Comparison of ENCODE assay signal across 8 mouse cellular contexts in the genomic region with DNA sequence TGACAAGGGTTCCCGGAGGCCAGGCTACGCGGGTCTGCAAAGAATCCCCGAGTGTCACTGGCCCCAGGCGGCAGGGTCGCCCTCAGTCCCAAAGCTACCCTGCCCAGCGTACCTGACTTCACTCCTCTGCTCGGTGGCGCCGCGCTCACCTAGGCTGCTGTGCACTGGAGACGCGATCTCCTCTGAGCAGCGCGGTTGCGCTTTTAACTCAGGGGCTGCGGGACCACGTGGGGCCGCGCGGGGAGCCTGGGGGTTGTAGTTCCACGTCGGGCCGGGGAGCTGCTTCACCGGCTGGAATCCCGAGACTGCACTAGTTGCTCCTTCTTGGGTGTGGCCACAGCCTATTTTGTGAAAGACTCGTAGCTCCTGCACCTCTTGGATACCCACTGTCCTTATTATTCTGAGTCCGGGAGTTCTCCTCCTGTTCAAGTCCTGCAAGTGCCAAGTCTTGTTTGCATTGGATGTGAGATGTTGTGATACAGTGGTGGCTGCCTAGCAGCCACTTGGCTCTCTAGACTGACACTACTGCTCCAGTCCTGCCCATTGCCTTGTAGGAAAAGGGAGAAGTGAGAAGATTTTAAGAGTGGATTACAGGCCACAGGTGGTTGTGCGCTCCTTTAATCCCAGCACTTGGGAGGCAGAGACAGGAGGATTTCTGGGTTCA. TPM values are rescaled to one million over a fixed set of nuclear protein-coding genes. Genes with fewer than 3 reads are reported as not detected.
DNase-seq lines count a peak whose midpoint lies in the region; ATAC-seq and TF ChIP-seq lines count a peak whose summit lies in the region.

A gene (minus strand): TSS at position 510 of the 664 bp plus-strand sequence.

- H3K4me3 ChIP-seq in forebrain, postnatal 0 days (ENCODE audit: low read depth, low read length), result peak within 1 kb of the TSS; percentile 55
- H3K4me3 ChIP-seq in layer of hippocampus, adult 2 months, result peak within 1 kb of the TSS; percentile 95
- peak within 1 kb of the TSS; percentile 51 for H3K4me3 ChIP-seq in lung, embryonic 14.5 days (ENCODE audit: low read depth, low read length)
- peak within 1 kb of the TSS; percentile 23 for H3K4me3 ChIP-seq in thymus, adult 2 months (ENCODE audit: control insufficient read depth, insufficient read depth, low read length)

- no peak for TF ChIP-seq POLR2A in thymus, adult 2 months (IDR thresholded peaks at IDR 0.05; ENCODE audit: control insufficient read depth, extremely low read depth, insufficient read depth, low read length, poor library complexity)

- peak; percentile 79 for ATAC-seq in CD4-positive, CD25-positive, alpha-beta regulatory T cell, adult 4 months
- ATAC-seq in forebrain, postnatal 0 days, result peak; percentile 98
- peak; percentile 91 for ATAC-seq in lung, embryonic 14.5 days (ENCODE audit: insufficient read depth)
- peak; percentile 51 for ATAC-seq in neutrophil, adult 5-6 weeks (ENCODE audit: extremely low read depth, insufficient number of reproducible peaks, low FRiP score, poor library complexity, severe bottlenecking)

- H3K27me3 ChIP-seq in forebrain, postnatal 0 days (ENCODE audit: insufficient read depth, low read length), result no peaks in the 10 kb centered on the region
- no peaks in the 10 kb centered on the region for H3K27me3 ChIP-seq in lung, embryonic 14.5 days (ENCODE audit: insufficient read depth, low read length)
- H3K27me3 ChIP-seq in thymus, adult 2 months (ENCODE audit: control insufficient read depth, insufficient read depth, low read length), result no peaks in the 10 kb centered on the region

- peak; percentile 39 for TF ChIP-seq CTCF in forebrain, postnatal 0 days (IDR thresholded peaks at IDR 0.05; ENCODE audit: low read depth)
- peak; percentile 63 for TF ChIP-seq CTCF in layer of hippocampus, adult 2 months (conservative IDR thresholded peaks at IDR 0.05)
- peak; percentile 19; the same call in 1 of the 2 replicates for TF ChIP-seq CTCF in lung, embryonic 14.5 days (IDR thresholded peaks at IDR 0.05; ENCODE audit: low read depth)
- no peak for TF ChIP-seq CTCF in thymus, adult 2 months (IDR thresholded peaks at IDR 0.05; ENCODE audit: borderline replicate concordance, control insufficient read depth, extremely low read depth, insufficient read depth, low read length, poor library complexity)

- H3K4me2 ChIP-seq in forebrain, postnatal 0 days (ENCODE audit: low read depth), result peak within 1 kb of the TSS; percentile 66
- peak within 1 kb of the TSS; percentile 69 for H3K4me2 ChIP-seq in lung, embryonic 14.5 days

- no peaks in the 10 kb centered on the region for H3K4me1 ChIP-seq in forebrain, postnatal 0 days (ENCODE audit: insufficient read depth)
- no peaks in the 10 kb centered on the region for H3K4me1 ChIP-seq in lung, embryonic 14.5 days (ENCODE audit: insufficient read depth)
- 0 out of 2 replicates have a peak, but pooled peaks cover 2% of the 10 kb centered on the region for H3K4me1 ChIP-seq in thymus, adult 2 months (replicated peaks; ENCODE audit: control insufficient read depth, insufficient read depth, low read length)

- no peaks in the 10 kb centered on the region for H3K36me3 ChIP-seq in forebrain, postnatal 0 days (ENCODE audit: insufficient read depth)
- no peaks in the 10 kb centered on the region for H3K36me3 ChIP-seq in lung, embryonic 14.5 days (ENCODE audit: insufficient read depth)
- no peaks in the 10 kb centered on the region for H3K36me3 ChIP-seq in thymus, adult 2 months (ENCODE audit: control insufficient read depth, insufficient read depth, low read length)

- DNase-seq in cerebellum, adult 18-20 months, result peak; percentile 41 to 42
- peak; percentile 78 for DNase-seq in forebrain, postnatal 0 days
- peak; percentile 46 for DNase-seq in heart, postnatal 25 days (ENCODE audit: low spot score)
- DNase-seq in layer of hippocampus, adult 2 months (ENCODE audit: low spot score in 2 of 2), result peak; percentile 76 to 79
- peak; percentile 79 for DNase-seq in lung, embryonic 14.5 days
- DNase-seq in thymus, adult 2 months, result peak; percentile 78

- H3K9ac ChIP-seq in forebrain, postnatal 0 days, result peak within 1 kb of the TSS; percentile 54
- H3K9ac ChIP-seq in lung, embryonic 14.5 days, result peak within 1 kb of the TSS; percentile 50

- H3K9me3 ChIP-seq in forebrain, postnatal 0 days (ENCODE audit: low read length), result no peaks in the 10 kb centered on the region
- no peaks in the 10 kb centered on the region for H3K9me3 ChIP-seq in lung, embryonic 14.5 days (ENCODE audit: low read depth, low read length)

- WGBS in forebrain, postnatal 0 days, result 7% methylated on average over 29 of the region's 29 CpGs
- WGBS in lung, embryonic 14.5 days, result 7% methylated on average over 29 of the region's 29 CpGs
- WGBS in thymus, adult 2 months, result 6% methylated on average over 29 of the region's 29 CpGs

- intact Hi-C loops in heart, postnatal 25 days (cut with DNase I), result loop anchor here (10.0 kb wide), 1 partner anchor 635 kb away; no protein-coding TSS in a partner anchor

- H3K27ac ChIP-seq in forebrain, postnatal 0 days (ENCODE audit: low read depth, low read length), result no peak within 1 kb of the TSS
- H3K27ac ChIP-seq in layer of hippocampus, adult 2 months, result peak within 1 kb of the TSS; percentile 82
- H3K27ac ChIP-seq in lung, embryonic 14.5 days (ENCODE audit: low read depth), result no peak within 1 kb of the TSS
- no peak within 1 kb of the TSS for H3K27ac ChIP-seq in thymus, adult 2 months (ENCODE audit: control insufficient read depth, insufficient read depth, low read length)

RNA-seq across cellular contexts. Expression of the gene that starts here (rescaled TPM):
- not detected for polyA plus RNA-seq in CD4-positive, CD25-positive, alpha-beta regulatory T cell, adult 4 months (2017; shearing (Covaris generic))
- 9.5 TPM in 2 replicates for total RNA-seq in forebrain, postnatal 0 days (2014; rRNA removed)
- 9.3 and 10.2 TPM in 2 replicates for polyA plus RNA-seq in forebrain, postnatal 0 days (2015; fragmentation: Nextera tagmentation; extraction: Ambion mirVana)
- 1 to 10 TPM; 1.1 to 1.3 TPM for total RNA-seq in heart, postnatal 25 days (2021)
- total RNA-seq in layer of hippocampus, adult 2 months (2021), result 1 to 10 TPM; 4.2 to 4.9 TPM
- polyA plus RNA-seq in lung, embryonic 14.5 days (2014; fragmentation: Nextera tagmentation; extraction: Ambion mirVana), result 7.6 and 8.1 TPM in 2 replicates
- total RNA-seq in neutrophil, adult 5-6 weeks (2017), result not detected in 2 replicates
- 3.6 and 4.1 TPM in 2 replicates for polyA plus RNA-seq in thymus, adult 2 months (2012; rRNA removed)

Comparison
In these comparisons a context has a peak if more than half of its experiments do, and no peak if none do; other contexts are left out.
1. Peak in ATAC-seq in CD4-positive, CD25-positive, alpha-beta regulatory T cell, adult 4 months; RNA of the gene not detected or under 1 TPM.
2. Peak in ATAC-seq in neutrophil, adult 5-6 weeks; RNA of the gene not detected or under 1 TPM.
3. H3K4me3 ChIP-seq: peak in every context shown above with its lines; median percentile 95 in layer of hippocampus, adult 2 months; 55 in forebrain, postnatal 0 days; 51 in lung, embryonic 14.5 days; 23 in thymus, adult 2 months.